Mouse (Mus musculus): Measurements from ENCODE around the gene Krtap5-1. TPM values are rescaled to one million over a fixed set of nuclear protein-coding genes. Genes with fewer than 3 reads are reported as not detected.
"Not testable (repeated sequence)": the region's sequence is repeated elsewhere in the genome, so short reads cannot be mapped to it uniquely, and the experiment has no call there.

Krtap5-1 gene
- polyA plus RNA-seq, 1 experiment: not detected

- Histone ChIP-seq H3K27ac (ENCODE audit: insufficient read depth, low read depth, low read length) (no peak overlapping the region), H3K4me1 (ENCODE audit: control insufficient read depth, insufficient read depth, low read length) (no peaks in the 10 kb centered on the region), H3K4me3 (ENCODE audit: insufficient read depth, low read length) (no peak overlapping the region)
- TF ChIP-seq POLR2A (IDR thresholded peaks at IDR 0.05; ENCODE audit: borderline replicate concordance, low read depth, low read length) (no peak), CTCF (IDR thresholded peaks at IDR 0.05; ENCODE audit: low read depth, low read length) (no peak)
Observed at GRCm38 (mm10) chr7:142326714-142327445, 30.0 kb upstream of the Krtap5-1 start.

GRCm38 (mm10) chr7:142323396-142324117 is 26.6 kb upstream of the Krtap5-1 start:
- Histone ChIP-seq H3K4me3 (ENCODE audit: insufficient read depth, low read length) (no peak overlapping the region), H3K4me1 (ENCODE audit: control insufficient read depth, insufficient read depth, low read length) (no peaks in the 10 kb centered on the region), H3K27ac (ENCODE audit: insufficient read depth, low read depth, low read length) (no peak overlapping the region)
- TF ChIP-seq CTCF (IDR thresholded peaks at IDR 0.05; ENCODE audit: low read depth, low read length): no peak
- TF ChIP-seq POLR2A (IDR thresholded peaks at IDR 0.05; ENCODE audit: borderline replicate concordance, low read depth, low read length): no peak

DNA sequence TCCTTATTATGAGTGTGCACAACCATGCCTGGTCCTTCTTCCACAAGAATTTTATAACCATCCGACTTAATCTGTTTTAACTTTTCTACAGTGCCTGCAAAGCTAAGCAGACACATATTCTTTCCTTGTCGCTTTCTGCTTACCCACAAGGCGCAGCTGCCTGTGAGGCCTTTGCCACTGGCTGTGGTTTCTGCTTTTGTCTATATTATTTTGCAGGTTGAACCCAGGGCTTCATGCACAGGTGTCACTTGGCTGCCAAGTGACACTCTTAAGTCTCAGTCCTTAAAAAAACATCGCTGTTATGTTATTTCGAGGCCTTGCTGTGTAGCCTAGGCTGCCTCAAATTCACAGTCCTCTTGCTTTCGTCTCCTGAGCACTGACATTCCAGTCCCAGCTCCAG is 25.7 kb upstream of the Krtap5-1 start:
- Histone ChIP-seq H3K4me1 (ENCODE audit: control insufficient read depth, insufficient read depth, low read length) (no peaks in the 10 kb centered on the region), H3K27ac (ENCODE audit: insufficient read depth, low read depth, low read length) (no peak overlapping the region), H3K4me3 (ENCODE audit: insufficient read depth, low read length) (no peak overlapping the region)
- TF ChIP-seq POLR2A (IDR thresholded peaks at IDR 0.05; ENCODE audit: borderline replicate concordance, low read depth, low read length) (no peak), CTCF (IDR thresholded peaks at IDR 0.05; ENCODE audit: low read depth, low read length) (no peak)

DNA sequence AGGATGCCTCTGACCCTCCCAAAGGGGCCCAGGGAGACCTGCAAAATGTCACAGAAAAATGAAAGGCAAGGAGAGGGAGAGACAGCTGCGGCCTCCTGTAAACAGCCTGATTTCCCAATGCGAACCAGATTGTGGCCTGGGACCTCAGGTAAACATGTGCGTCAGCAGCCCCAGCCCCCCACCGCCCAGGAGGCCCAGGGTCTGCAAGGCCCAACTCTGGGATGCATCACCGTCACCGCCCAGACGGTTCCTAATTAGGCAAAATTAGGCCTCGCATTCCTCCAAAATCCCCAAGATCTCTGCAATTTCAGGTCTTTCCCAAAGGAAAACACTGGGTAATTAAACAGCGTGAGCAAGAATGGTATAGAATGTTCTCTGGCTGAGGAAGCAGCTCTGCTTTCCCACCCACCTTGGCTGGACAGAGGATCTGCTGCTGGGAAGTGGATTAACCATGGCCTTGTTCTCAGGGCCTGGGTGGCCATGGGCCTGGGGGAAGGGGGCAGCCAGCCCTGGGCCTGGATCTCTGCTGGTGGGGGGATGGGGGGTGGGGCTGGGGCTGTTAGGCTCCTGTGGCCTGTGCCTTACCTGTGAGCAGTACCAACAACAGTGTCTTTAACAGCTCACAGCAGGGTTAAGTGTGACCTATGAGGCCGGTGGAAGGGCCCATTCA is 24.9 kb upstream of the Krtap5-1 start:
- not testable (repeated sequence) for H3K4me3 ChIP-seq (ENCODE audit: insufficient read depth, low read length); H3K27ac ChIP-seq (ENCODE audit: insufficient read depth, low read depth, low read length); H3K4me1 ChIP-seq (ENCODE audit: control insufficient read depth, insufficient read depth, low read length)

DNA sequence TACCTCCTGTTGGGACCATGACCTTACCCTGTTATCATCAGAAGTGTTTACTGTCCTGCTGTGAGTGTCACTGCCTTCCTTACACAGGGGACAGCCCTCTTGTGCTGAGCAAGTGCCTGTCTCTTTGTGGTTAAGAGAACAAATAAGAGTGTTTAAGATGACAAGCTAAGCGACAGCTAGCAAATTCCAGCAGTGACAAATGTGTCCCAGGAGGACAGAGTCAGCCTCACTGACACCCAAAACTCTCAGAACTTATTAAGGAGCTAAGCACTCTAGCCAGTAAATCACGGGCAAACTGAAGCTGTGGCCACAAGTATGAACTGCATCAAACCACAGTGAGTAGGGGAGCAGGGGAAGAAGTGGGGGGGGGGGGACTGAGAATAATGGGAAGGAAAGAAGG is 24.0 kb upstream of the Krtap5-1 start:
- Histone ChIP-seq H3K4me1 (ENCODE audit: control insufficient read depth, insufficient read depth, low read length) (no peaks in the 10 kb centered on the region), H3K4me3 (ENCODE audit: insufficient read depth, low read length) (no peak overlapping the region), H3K27ac (ENCODE audit: insufficient read depth, low read depth, low read length) (no peak overlapping the region)
- TF ChIP-seq CTCF (IDR thresholded peaks at IDR 0.05; ENCODE audit: low read depth, low read length) (no peak), POLR2A (IDR thresholded peaks at IDR 0.05; ENCODE audit: borderline replicate concordance, low read depth, low read length) (no peak)

GRCm38 (mm10) chr7:142319124-142319523 is 22.2 kb upstream of the Krtap5-1 start:
- Histone ChIP-seq H3K27ac (ENCODE audit: insufficient read depth, low read depth, low read length) (no peak overlapping the region), H3K4me1 (ENCODE audit: control insufficient read depth, insufficient read depth, low read length) (no peaks in the 10 kb centered on the region), H3K4me3 (ENCODE audit: insufficient read depth, low read length) (no peak overlapping the region)
- TF ChIP-seq POLR2A (IDR thresholded peaks at IDR 0.05; ENCODE audit: borderline replicate concordance, low read depth, low read length) (no peak), CTCF (IDR thresholded peaks at IDR 0.05; ENCODE audit: low read depth, low read length) (no peak)

- no peaks in the 10 kb centered on the region for H3K4me1 ChIP-seq (ENCODE audit: control insufficient read depth, insufficient read depth, low read length)
- no peak for TF ChIP-seq POLR2A (IDR thresholded peaks at IDR 0.05; ENCODE audit: borderline replicate concordance, low read depth, low read length)
- TF ChIP-seq CTCF (IDR thresholded peaks at IDR 0.05; ENCODE audit: low read depth, low read length): no peak
- no peak overlapping the region for H3K4me3 ChIP-seq (ENCODE audit: insufficient read depth, low read length)
- no peak overlapping the region for H3K27ac ChIP-seq (ENCODE audit: insufficient read depth, low read depth, low read length)
Observed at GRCm38 (mm10) chr7:142317216-142317615, 20.3 kb upstream of the Krtap5-1 start.

- no peak overlapping the region for H3K27ac ChIP-seq (ENCODE audit: insufficient read depth, low read depth, low read length)
- TF ChIP-seq POLR2A (IDR thresholded peaks at IDR 0.05; ENCODE audit: borderline replicate concordance, low read depth, low read length) (no peak), CTCF (IDR thresholded peaks at IDR 0.05; ENCODE audit: low read depth, low read length) (peak; percentile 85)
Observed at GRCm38 (mm10) chr7:142316558-142316957, 19.6 kb upstream of the Krtap5-1 start.

DNA sequence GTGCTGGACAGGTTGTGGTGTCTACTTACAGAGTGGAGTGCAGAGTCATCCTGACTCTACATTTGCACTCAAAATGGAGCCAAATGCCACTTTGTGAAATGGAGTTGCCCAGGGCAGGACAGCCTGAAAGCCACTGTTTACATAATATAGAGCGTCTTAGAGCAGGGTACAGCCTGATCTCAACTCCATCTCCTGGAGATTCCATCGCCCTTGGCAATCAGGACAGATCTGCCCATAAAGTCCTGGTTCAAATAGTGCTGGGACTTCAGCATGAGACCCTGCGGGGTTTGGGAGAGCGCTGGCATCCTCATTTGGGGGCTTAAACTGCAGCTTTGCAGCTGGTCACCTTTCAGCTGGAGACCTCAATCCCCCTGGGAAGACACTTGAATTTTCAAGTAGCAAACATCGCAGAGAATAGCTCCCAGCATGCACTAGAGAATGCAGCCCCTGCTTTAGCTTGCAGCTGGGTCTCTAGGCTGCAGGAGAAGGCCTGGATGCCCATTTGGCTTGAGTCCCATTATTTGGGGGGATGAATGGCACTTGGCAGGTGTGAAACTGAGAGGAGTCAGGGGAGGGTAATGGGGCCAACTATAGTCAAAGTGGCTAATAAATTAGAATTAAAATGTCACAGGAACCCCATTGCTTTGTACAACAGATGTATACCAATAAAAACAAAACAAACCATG is 17.8 kb upstream of the Krtap5-1 start:
- TF ChIP-seq CTCF (IDR thresholded peaks at IDR 0.05; ENCODE audit: low read depth, low read length) (no peak), POLR2A (IDR thresholded peaks at IDR 0.05; ENCODE audit: borderline replicate concordance, low read depth, low read length) (no peak)
- Histone ChIP-seq H3K27ac (ENCODE audit: insufficient read depth, low read depth, low read length) (no peak overlapping the region), H3K4me1 (ENCODE audit: control insufficient read depth, insufficient read depth, low read length) (no peaks in the 10 kb centered on the region), H3K4me3 (ENCODE audit: insufficient read depth, low read length) (no peak overlapping the region)

More at GRCm38 (mm10) chr7:142316558-142316957, 19.6 kb upstream of the Krtap5-1 start:
- Histone ChIP-seq H3K4me1 (ENCODE audit: control insufficient read depth, insufficient read depth, low read length) (no peaks in the 10 kb centered on the region), H3K4me3 (ENCODE audit: insufficient read depth, low read length) (no peak overlapping the region)

GRCm38 (mm10) chr7:142303929-142304328 is 7.0 kb upstream of the Krtap5-1 start:
- not testable (repeated sequence) for H3K4me3 ChIP-seq (ENCODE audit: insufficient read depth, low read length); H3K4me1 ChIP-seq (ENCODE audit: control insufficient read depth, insufficient read depth, low read length); H3K27ac ChIP-seq (ENCODE audit: insufficient read depth, low read depth, low read length)

Data from bone marrow macrophage, adult 2 months (primary cell).